Mouse (Mus musculus): ENCODE measurements around the gene Pklr.

GRCm38 (mm10) chr3:89193351-89193750 lies 57.4 kb downstream of the Pklr start:
- TF ChIP-seq CTCF (IDR thresholded peaks at IDR 0.05; ENCODE audit: control insufficient read depth, insufficient read depth, insufficient read length): no peak
- no peak for TF ChIP-seq MAX (IDR thresholded peaks at IDR 0.05)
- TF ChIP-seq FOSL1 (IDR thresholded peaks at IDR 0.05; ENCODE audit: insufficient read depth, low read length, poor library complexity, severe bottlenecking): no peak
- TF ChIP-seq MYOD1 (IDR thresholded peaks at IDR 0.05; ENCODE audit: control insufficient read depth, insufficient read length, low read depth): no peak
